Mouse (Mus musculus) limb, embryonic 10.5 days (tissue): ENCODE data around the gene Cenpc1. TPM values are rescaled to one million over a fixed set of nuclear protein-coding genes. Genes with fewer than 3 reads are reported as not detected.
A peak's percentile ranks its signal among the peaks of the same experiment; 100 is the strongest.

Source experiments
- DNase-seq: peaks from one replicate; pipeline ENCODE4 v3.0.0-alpha.2; 2017; ENCODE audit warnings: low spot score
- H3K27ac ChIP-seq: fragments of 300-500 bp; sonication (generic); 2 replicates; pipeline ENCODE4 v1.5.1; 2016; ENCODE audit warnings: mild to moderate bottlenecking
- H3K27me3 ChIP-seq: fragments of 300-500 bp; sonication (generic); 2 replicates; pipeline ENCODE4 v1.6.1; 2016; ENCODE audit warnings: low read depth, mild to moderate bottlenecking; ENCODE audit not compliant: poor library complexity, severe bottlenecking
- H3K36me3 ChIP-seq: fragments of 300-500 bp; sonication (generic); 2 replicates; pipeline ENCODE4 v1.6.1; 2016; ENCODE audit warnings: mild to moderate bottlenecking, moderate library complexity
- H3K4me1 ChIP-seq: fragments of 300-500 bp; sonication (generic); 2 replicates; pipeline ENCODE4 v1.6.1; 2016
- H3K4me3 ChIP-seq: fragments of 300-500 bp; sonication (generic); 2 replicates; pipeline ENCODE4 v1.5.1; 2016; ENCODE audit warnings: mild to moderate bottlenecking, moderate library complexity
- H3K9me3 ChIP-seq: fragments of 300-500 bp; sonication (generic); replicated peaks from 2 replicates; pipeline ENCODE4 v1.6.1; 2016; ENCODE audit warnings: mild to moderate bottlenecking
- WGBS: fragments of 180-500 bp; shearing (Covaris S2); methylation state at CpG from one replicate; pipeline ENCODE4 v1.1.7; 2016; 5-methylcytosine and 5-hydroxymethylcytosine counted together
- polyA plus RNA-seq: library from polyadenylated mRNA; unstranded; fragments of >200 nt; fragmentation: Nextera tagmentation; extraction: Ambion mirVana; gene quantifications from 2 replicates; pipeline ENCODE4 v1.2.1, GENCODE M21; 2016

The Cenpc1 gene
- polyA plus RNA-seq, 1 experiment from 2014 or later: 37.7 TPM

DNA sequence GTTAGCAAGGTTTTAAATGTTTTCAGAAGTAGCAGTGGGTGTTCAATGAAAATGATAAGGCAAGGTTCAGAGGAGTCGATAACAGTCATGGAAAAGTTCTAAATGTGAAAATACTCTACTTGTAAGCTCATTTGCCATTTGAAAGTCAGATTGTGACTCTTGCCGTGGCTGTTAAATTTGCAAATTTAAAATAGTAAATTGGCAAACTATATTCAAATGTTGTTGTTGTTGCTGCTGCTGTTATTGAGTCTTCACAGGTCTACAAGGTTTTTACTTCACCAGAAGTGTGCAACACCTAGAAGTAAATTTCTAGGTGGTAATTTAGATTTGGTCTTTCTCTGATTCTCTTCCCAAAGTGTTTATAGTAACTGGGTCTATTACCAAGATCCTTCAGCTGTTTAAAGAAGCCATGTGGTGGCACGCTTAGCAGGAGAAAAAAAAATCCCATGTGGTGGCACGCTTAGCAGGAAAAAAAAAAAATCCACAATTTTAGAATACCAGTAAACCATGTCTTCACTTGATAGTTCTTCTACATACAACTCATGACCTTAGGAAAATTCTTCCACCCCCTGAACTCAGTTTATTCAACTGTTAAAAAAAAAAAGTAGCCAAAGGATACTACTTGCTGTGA, 7.5 kb upstream of the Cenpc1 start:
- H3K4me3 ChIP-seq: no peak overlapping the region
- no peaks in the 10 kb centered on the region for H3K9me3 ChIP-seq
- no peaks in the 10 kb centered on the region for H3K36me3 ChIP-seq
- DNase-seq: no peak
- 80% methylated on average over 4 of the region's 4 CpGs for WGBS
- H3K4me1 ChIP-seq: no peaks in the 10 kb centered on the region
- no peaks in the 10 kb centered on the region for H3K27me3 ChIP-seq
- no peak overlapping the region for H3K27ac ChIP-seq

DNA sequence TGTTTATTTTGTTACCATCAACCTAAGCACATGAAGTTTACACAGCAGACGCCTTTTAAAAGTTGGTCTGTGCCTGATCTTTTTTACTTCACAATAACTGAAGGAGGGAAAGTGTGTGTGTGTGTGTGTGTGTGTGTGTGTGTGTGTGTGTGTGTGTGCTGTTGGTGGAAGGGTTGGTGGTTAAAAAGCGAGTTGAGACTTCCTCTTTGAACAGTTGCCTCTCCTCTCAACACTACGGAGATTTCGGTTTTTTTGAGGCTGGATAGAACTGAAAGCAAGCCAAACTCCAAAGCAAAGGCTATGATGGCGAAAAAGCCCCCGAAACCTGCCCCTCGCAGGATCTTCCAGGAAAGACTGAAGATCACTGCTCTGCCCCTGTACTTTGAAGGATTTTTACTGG, 6.2 kb upstream of the Cenpc1 start, which contains the start of gene Stap1:
Gene Stap1 (plus strand): TSS at position 209 of the 400 bp plus-strand sequence.
- Histone ChIP-seq H3K4me3 (no peak within 1 kb of the TSS), H3K36me3 (no peaks in the 10 kb centered on the region), H3K9me3 (no peaks in the 10 kb centered on the region), H3K27me3 (no peaks in the 10 kb centered on the region), H3K27ac (no peak within 1 kb of the TSS), H3K4me1 (peaks cover 9% of the 10 kb centered on the region)
- no peak for DNase-seq
- 80% methylated on average over 7 of the region's 7 CpGs for WGBS

DNA sequence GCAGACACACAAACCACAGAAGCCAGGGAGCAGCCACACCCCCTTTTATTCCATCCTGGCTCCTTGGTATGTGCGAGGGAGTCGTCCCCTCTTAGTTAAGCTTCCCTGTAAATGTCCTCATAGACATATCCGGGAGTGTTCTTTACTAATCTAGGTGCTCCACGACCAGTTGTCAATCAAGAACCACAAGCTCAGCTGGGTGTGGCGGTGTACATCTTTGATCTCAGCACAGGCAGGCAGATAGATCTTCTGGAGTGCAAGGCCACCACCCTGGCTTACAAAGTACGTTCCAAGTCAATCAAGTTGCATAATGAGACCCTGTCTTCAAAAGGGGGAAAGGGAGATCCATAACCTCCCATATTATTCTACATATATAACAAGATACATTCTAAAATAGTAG, 3.7 kb upstream of the Cenpc1 start:
- H3K9me3 ChIP-seq: no peaks in the 10 kb centered on the region
- DNase-seq: no peak
- 83% methylated on average over 6 of the region's 6 CpGs for WGBS

DNA sequence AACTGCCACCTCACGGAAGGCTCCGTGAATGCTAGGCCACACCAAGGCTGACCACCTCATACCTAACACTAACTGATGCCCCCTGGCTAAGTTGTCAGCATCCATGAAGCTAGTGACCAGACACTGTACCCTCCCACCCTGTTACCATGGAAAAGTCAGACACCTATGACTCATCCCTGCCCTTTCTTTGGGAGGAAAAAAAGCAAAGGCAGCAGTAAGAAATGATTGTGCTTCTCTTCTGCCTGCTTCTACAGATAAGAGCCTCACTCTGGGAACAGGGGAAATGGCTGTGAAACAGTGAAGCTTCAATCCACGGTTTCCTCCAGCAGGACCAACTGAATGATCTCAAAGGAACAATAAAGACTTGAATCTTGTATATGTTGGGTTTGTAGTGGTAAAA, 3.1 kb upstream of the Cenpc1 start:
- Histone ChIP-seq H3K9me3 (no peaks in the 10 kb centered on the region), H3K4me3 (no peak overlapping the region), H3K4me1 (peaks cover 15% of the 10 kb centered on the region), H3K27me3 (no peaks in the 10 kb centered on the region), H3K27ac (no peak overlapping the region), H3K36me3 (no peaks in the 10 kb centered on the region)
- DNase-seq: no peak
- WGBS: 77% methylated on average over 3 of the region's 3 CpGs

More for the DNA sequence above, 3.7 kb upstream of the Cenpc1 start:
- Histone ChIP-seq H3K4me3 (no peak overlapping the region), H3K36me3 (no peaks in the 10 kb centered on the region), H3K27me3 (no peaks in the 10 kb centered on the region), H3K27ac (no peak overlapping the region), H3K4me1 (peaks cover 12% of the 10 kb centered on the region)

DNA sequence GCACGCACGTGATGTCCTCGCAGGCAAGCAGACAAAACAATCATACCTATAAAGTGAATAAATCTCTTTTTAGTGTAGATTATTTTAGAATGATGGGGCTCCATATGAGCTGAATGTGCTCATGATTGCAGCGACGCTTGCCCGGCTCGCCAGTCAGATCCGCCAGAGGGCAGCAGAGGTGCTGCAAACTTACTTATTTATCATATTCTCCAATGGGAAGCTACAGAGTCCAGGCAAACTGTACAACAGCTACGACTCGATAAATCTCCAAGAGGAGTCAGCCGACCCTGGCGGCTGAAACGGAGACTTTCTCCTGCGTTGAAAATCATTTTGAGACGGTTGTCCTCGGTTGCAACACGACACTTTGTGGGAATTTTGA, 1.2 kb upstream of the Cenpc1 start:
- Histone ChIP-seq H3K27ac (peak overlapping the region; percentile 93), H3K4me1 (peaks cover 17% of the 10 kb centered on the region), H3K9me3 (no peaks in the 10 kb centered on the region), H3K4me3 (peak overlapping the region; percentile 86), H3K27me3 (no peaks in the 10 kb centered on the region), H3K36me3 (no peaks in the 10 kb centered on the region)
- under 1% methylated on average over 17 of the region's 17 CpGs for whole genome bisulfite sequencing
- DNase-seq: peak; percentile 90

DNA sequence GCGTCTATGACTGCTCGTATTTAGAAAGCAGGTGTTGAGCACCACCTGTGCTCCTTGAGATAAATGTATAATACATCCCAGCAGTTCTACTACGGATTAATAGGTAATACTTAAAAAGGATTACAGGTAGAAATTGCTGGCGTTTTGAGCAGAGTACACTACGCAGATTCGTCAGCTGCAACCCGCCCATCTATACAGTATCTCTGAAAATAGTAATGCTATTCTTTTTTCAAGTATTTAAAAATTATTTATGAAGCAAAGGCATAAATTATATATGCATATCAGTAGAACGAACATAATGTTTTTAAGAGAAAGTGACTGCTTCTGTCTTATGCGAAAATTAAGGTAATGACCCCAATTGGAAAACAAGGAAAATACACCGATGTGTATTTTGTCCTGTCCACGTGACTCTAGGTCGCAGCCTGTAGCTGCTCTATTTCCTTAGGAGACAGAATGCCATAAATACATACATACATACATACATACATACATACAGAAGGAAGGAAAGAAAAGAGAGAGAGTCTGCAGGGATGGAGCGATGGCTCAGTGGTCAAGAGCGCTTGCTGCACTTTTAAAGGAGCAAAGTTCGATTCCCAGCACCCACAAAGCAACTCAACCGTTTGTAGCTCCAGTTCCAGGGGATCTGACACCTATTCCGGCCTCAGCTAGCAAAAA, 630 bp upstream of the Cenpc1 start:
- Histone ChIP-seq H3K4me1 (peaks cover 17% of the 10 kb centered on the region), H3K9me3 (no peaks in the 10 kb centered on the region), H3K36me3 (no peaks in the 10 kb centered on the region), H3K27me3 (no peaks in the 10 kb centered on the region), H3K4me3 (peak overlapping the region; percentile 86), H3K27ac (peak overlapping the region; percentile 93)
- WGBS: under 1% methylated on average over 17 of the region's 17 CpGs
- DNase-seq: no peak

DNA sequence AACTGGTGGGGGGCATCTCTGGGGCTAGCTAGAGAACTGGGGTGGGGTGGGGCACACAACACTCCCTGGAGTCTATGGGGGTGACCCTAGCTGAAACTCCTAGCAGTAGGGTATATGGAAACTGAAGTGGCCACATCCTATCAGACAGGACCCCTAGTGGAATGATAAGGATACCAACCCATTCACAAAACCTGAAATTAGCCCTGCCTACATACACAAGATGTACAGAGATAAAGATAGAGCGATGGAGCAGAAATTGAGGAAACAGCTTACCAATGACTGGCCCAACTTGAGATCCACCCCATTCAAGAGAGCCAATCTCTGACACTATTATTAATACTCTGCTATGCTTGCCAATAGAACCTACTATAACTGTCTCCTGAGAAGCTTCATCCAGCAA, 1.9 kb downstream of the Cenpc1 start:
- H3K27me3 ChIP-seq: no peaks in the 10 kb centered on the region
- H3K4me3 ChIP-seq: no peak overlapping the region
- H3K9me3 ChIP-seq: no peaks in the 10 kb centered on the region
- H3K27ac ChIP-seq: no peak overlapping the region
- H3K36me3 ChIP-seq: peaks cover 3% of the 10 kb centered on the region
- 90% methylated on average over 1 of the region's 1 CpGs for WGBS
- DNase-seq: no peak
- peaks cover 17% of the 10 kb centered on the region for H3K4me1 ChIP-seq

DNA sequence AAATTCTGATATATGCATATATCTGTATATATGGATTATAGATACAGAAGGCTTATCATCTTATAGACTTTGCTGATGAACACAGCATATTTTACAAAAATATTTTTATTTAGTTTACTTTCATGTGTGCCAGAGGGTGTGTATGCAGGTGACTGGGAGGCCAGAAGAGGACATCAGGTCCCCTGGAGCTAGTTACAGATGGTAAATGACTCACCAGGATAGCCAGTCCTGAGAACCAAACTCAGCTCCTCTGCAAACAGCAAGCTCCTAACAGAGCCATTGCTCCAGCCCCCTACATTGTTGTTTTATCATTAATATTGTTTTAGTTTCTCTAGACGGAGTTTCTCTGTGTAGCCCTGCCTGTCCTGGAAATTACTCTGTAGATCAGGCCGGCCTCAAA, 35.6 kb downstream of the Cenpc1 start:
- H3K36me3 ChIP-seq: peaks cover 74% of the 10 kb centered on the region
- H3K9me3 ChIP-seq: no peaks in the 10 kb centered on the region
- no peak overlapping the region for H3K27ac ChIP-seq
- H3K4me3 ChIP-seq: no peak overlapping the region
- 86% methylated on average over 2 of the region's 2 CpGs for WGBS
- no peaks in the 10 kb centered on the region for H3K27me3 ChIP-seq
- no peak for DNase-seq
- H3K4me1 ChIP-seq: no peaks in the 10 kb centered on the region

DNA sequence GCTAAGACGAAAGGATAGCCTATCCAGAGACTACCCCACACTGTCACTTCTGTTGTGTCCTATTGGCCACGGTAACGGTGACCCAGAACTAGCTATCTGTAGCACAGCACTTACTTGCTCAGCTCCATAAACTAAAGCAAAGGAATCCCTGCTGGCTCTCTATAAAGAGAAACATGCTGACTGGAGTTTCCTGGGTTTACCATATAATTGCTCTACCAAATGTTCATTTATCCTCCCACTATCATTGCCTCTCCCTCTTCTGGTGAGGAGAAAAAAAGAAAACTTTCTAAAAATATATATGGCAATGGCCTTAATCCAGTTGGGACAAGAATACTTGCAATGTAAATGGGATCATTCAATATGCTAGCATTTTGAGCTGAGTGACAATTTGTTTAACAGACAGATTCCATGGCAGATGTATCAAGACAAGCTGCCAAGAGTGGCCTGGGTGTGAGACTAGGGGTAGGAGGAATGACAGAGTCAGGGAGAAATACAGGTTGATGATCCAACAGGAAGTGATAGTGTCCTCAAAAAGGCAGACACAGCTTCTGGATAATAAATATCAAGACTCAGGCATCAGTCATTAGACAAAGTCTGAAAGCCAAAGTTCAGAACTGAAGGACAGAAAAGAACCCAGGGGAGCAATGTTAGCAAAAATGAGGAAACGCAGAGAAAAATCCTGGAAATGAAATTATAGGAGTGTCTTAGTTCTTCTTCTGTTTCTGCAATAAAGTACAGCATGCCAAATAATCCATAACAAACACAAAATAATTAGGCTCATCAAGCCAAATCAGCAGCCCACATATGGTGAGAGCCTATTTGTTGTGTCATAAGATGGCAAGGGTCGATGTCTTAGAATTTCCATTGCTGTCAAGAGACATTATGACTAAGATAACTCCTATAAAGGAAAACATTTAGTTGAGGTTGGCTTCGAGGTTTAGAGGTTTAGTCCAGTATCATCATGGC, 68.6 kb downstream of the Cenpc1 start:
- Histone ChIP-seq H3K27ac (no peak overlapping the region), H3K36me3 (no peaks in the 10 kb centered on the region), H3K4me3 (no peak overlapping the region), H3K27me3 (no peaks in the 10 kb centered on the region), H3K9me3 (no peaks in the 10 kb centered on the region), H3K4me1 (no peaks in the 10 kb centered on the region)
- WGBS: 88% methylated on average over 6 of the region's 6 CpGs
- no peak for DNase-seq

DNA sequence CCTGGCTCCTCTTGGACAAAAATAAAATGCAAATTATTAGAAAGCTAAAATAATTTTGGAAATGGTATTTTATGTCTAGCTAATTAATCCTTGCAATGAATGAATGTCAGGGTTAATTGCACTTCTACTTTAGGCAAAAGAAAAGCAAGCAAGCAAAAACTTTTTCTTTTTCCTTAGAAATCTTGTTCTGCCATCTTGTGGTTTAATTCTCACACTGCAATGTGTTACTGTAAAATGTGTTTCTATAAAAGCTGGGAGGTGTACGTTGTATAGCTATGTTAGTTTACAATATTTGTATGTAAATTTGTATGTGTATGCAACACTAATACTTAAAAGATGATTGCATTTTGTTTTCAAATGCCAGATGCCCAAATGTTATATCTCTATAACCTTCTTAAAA, 70.8 kb downstream of the Cenpc1 start:
- Histone ChIP-seq H3K27ac (no peak overlapping the region), H3K27me3 (no peaks in the 10 kb centered on the region), H3K9me3 (no peaks in the 10 kb centered on the region), H3K4me3 (no peak overlapping the region), H3K4me1 (no peaks in the 10 kb centered on the region), H3K36me3 (no peaks in the 10 kb centered on the region)
- DNase-seq: no peak
- 68% methylated on average over 1 of the region's 1 CpGs for WGBS

DNA sequence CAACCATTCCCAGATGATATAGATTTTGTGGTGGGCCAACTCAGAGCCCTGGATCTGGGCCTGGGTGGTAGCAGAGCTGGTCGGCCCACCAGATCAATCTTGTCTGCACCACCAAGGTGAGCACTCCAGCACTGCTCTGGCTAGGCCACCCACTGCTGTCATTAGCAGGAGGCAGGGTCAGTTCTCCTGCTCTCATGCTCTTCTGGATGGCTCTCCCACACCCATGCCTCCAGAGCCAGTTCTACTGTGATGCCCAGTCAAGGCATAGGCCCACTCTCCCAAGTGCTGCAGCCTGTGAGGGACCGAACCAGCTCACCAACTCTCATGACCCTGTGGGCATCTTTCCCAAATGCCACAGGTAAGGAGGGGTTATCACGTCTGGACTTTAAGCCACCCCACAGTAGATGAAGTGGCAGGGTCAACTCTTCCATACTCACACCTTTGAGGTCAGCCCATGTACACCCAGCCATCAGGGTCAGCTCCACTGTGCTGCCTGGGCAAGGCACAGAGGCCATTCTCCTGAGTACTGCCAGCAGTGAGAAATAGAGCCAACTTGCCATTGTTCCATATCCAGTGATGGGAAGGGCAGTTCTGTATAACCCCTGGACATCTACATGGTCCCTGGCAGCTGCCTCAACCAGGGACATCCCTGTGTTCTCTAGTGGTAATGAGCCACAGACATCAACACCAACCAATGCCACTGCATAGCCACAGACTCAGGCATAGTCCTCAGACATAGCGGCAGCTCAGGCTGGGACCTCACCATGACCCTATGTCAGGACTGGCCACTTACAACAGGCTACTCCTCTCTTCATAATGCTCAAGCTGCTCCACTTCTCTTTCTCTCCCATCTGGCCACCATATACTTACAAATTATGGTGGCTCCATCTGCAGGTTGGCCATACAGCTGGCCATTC, 72.3 kb downstream of the Cenpc1 start:
- Histone ChIP-seq H3K27ac (no peak overlapping the region), H3K4me3 (no peak overlapping the region), H3K36me3 (no peaks in the 10 kb centered on the region), H3K27me3 (no peaks in the 10 kb centered on the region), H3K4me1 (no peaks in the 10 kb centered on the region), H3K9me3 (no peaks in the 10 kb centered on the region)
- DNase-seq: no peak
- WGBS: 89% methylated on average over 4 of the region's 4 CpGs

DNA sequence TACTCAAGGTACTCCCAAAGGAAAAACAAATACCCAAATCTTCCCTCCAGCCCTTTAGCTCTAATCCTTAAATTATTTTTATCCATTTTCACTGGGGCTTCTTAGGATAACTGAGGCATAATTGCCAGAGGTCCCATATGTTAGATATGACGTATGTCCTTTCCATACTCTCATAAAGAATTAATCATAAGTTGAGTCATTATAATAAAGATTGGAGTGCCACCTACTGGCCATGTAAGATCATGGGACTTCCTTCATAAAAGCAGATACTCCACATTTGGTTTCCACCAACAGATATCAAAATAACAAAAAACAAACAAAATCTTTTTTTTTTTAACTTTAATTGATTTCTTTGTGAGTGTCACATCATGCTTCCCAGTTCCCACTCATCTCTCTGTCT, 73.3 kb downstream of the Cenpc1 start:
- no peak for DNase-seq
- Histone ChIP-seq H3K27ac (no peak overlapping the region), H3K36me3 (no peaks in the 10 kb centered on the region), H3K27me3 (no peaks in the 10 kb centered on the region), H3K4me3 (no peak overlapping the region), H3K9me3 (no peaks in the 10 kb centered on the region), H3K4me1 (no peaks in the 10 kb centered on the region)
- WGBS: 57% methylated on average over 1 of the region's 1 CpGs
